Mouse (Mus musculus) left cerebral cortex, adult 8-10 months (tissue): Measurements from ENCODE around the gene Psmb11. TPM values are rescaled to one million over a fixed set of nuclear protein-coding genes. Genes with fewer than 3 reads are reported as not detected.

Experiments used
- DNase-seq, 2 experiments: peaks; one replicate each; pipeline ENCODE4 v3.0.0; 2022; ENCODE audit warnings: low spot score in 2 of 2
- total RNA-seq, 4 experiments: library from RNA; stranded (reverse); gene quantifications; 2 replicates each; pipeline ENCODE4 v1.2.4; 2022

Gene Psmb11
- total RNA-seq, 4 experiments from 2014 or later: 0.14 to 0.63 (median 0.14) TPM; not detected in 1

- DNase-seq: no peak
These were observed 19.7 kb downstream of the Psmb11 start, which contains the start of gene Gm17606 for GRCm38 (mm10) chr14:54640946-54641304. Gene Gm17606, plus strand, starts transcription at chr14:54640952.

GRCm38 (mm10) chr14:54641305-54641969, 20.2 kb downstream of the Psmb11 start, which contains the start of gene Cdh24:
Gene Cdh24, minus strand, starts transcription at chr14:54641364.
- DNase-seq: peak; percentile 82 to 86

GRCm38 (mm10) chr14:54642224-54642944, 21.2 kb downstream of the Psmb11 start:
- DNase-seq: no peak

- DNase-seq: no peak
These were observed 21.8 kb downstream of the Psmb11 start for GRCm38 (mm10) chr14:54643011-54643410.

GRCm38 (mm10) chr14:54644294-54644693, 23.1 kb downstream of the Psmb11 start:
- DNase-seq: no peak

GRCm38 (mm10) chr14:54646455-54646854, 25.2 kb downstream of the Psmb11 start:
- no peak for DNase-seq

- DNase-seq: no peak
These were observed 25.8 kb downstream of the Psmb11 start for GRCm38 (mm10) chr14:54646898-54647636.

- no peak for DNase-seq
These were observed 26.7 kb downstream of the Psmb11 start for GRCm38 (mm10) chr14:54647900-54648299.

GRCm38 (mm10) chr14:54650621-54651454, 29.6 kb downstream of the Psmb11 start:
- DNase-seq: peak; percentile 47 to 64

- DNase-seq: no peak
These were observed 30.3 kb downstream of the Psmb11 start for GRCm38 (mm10) chr14:54651556-54651955.

- DNase-seq: no peak
These were observed 31.6 kb downstream of the Psmb11 start for GRCm38 (mm10) chr14:54652787-54653186.

- peak; percentile 65 to 81 for DNase-seq
These were observed 32.3 kb downstream of the Psmb11 start for GRCm38 (mm10) chr14:54653496-54653895.

- DNase-seq: no peak
These were observed 38.8 kb downstream of the Psmb11 start for GRCm38 (mm10) chr14:54660009-54660408.

GRCm38 (mm10) chr14:54664477-54665222, 43.4 kb downstream of the Psmb11 start:
- DNase-seq: peak in 1 of 2 experiments; percentile 83

- no peak for DNase-seq
These were observed 48.1 kb downstream of the Psmb11 start for GRCm38 (mm10) chr14:54669381-54669780.

GRCm38 (mm10) chr14:54674317-54674716, 53.1 kb downstream of the Psmb11 start:
- DNase-seq: no peak

GRCm38 (mm10) chr14:54676290-54676689, 55.1 kb downstream of the Psmb11 start:
- DNase-seq: no peak

GRCm38 (mm10) chr14:54678657-54679304, 57.5 kb downstream of the Psmb11 start:
- DNase-seq: no peak
